Mouse (Mus musculus) MEL (cell line): ENCODE data around the gene Otud7b. TPM values are rescaled to one million over a fixed set of nuclear protein-coding genes. Genes with fewer than 3 reads are reported as not detected.
A peak's percentile ranks its signal among the peaks of the same experiment; 100 is the strongest.

ENCODE experiments used
- DNase-seq: peaks from one replicate; pipeline ENCODE4 v3.0.0; 2011; ENCODE audit warnings: low read depth, low spot score
- H3K27ac ChIP-seq: 2 replicates; pipeline ENCODE4 v1.5.1; 2012; ENCODE audit warnings: low read depth, mild to moderate bottlenecking, control low read depth, low read length, moderate library complexity; ENCODE audit not compliant: control insufficient read depth
- H3K27me3 ChIP-seq, 2 experiments: fragments of 150-350 bp in 1 of 2; sonication (generic) in 1 of 2; 2 replicates each; pipeline ENCODE4 v1.6.1; 2012; ENCODE audit warnings: low read length in 2 of 2, mild to moderate bottlenecking in 2 of 2, improper control_type of control experiment in 1 of 2, moderate library complexity in 1 of 2; ENCODE audit not compliant: insufficient read depth in 2 of 2, control insufficient read depth in 1 of 2
- H3K36me3 ChIP-seq, 2 experiments: 2 replicates each; pipeline ENCODE4 v1.6.1; 2012 to 2014; ENCODE audit warnings: low read length in 2 of 2, improper control_type of control experiment in 1 of 2, inconsistent platforms in 1 of 2, mild to moderate bottlenecking in 1 of 2; ENCODE audit not compliant: insufficient read depth in 2 of 2, control insufficient read depth in 1 of 2
- H3K4me1 ChIP-seq, 2 experiments: fragments of 150-350 bp in 1 of 2; sonication (generic) in 1 of 2; 2 replicates each; pipeline ENCODE4 v1.6.1; 2012; ENCODE audit warnings: low read length in 2 of 2, improper control_type of control experiment in 1 of 2, mild to moderate bottlenecking in 1 of 2; ENCODE audit not compliant: insufficient read depth in 2 of 2, control insufficient read depth in 1 of 2
- H3K4me3 ChIP-seq, 2 experiments: fragments of 150-350 bp in 1 of 2; sonication (generic) in 1 of 2; 2 replicates each; pipeline ENCODE4 v1.5.1; 2012; ENCODE audit warnings: low read depth in 2 of 2, low read length in 2 of 2, mild to moderate bottlenecking in 2 of 2, moderate library complexity in 2 of 2, control low read depth in 1 of 2, improper control_type of control experiment in 1 of 2; ENCODE audit not compliant: control insufficient read depth in 1 of 2, insufficient read depth in 1 of 2
- H3K79me2 ChIP-seq: 2 replicates; pipeline ENCODE4 v1.6.1; 2012; ENCODE audit warnings: mild to moderate bottlenecking, low read length, moderate library complexity; ENCODE audit not compliant: control insufficient read depth, poor library complexity, insufficient read depth
- H3K9ac ChIP-seq: 2 replicates; pipeline ENCODE4 v1.6.1; 2012; ENCODE audit warnings: low read depth, mild to moderate bottlenecking, control low read depth, low read length, moderate library complexity; ENCODE audit not compliant: control insufficient read depth, poor library complexity, severe bottlenecking
- H3K9me3 ChIP-seq: fragments of 150-350 bp; sonication (generic); replicated peaks from 2 replicates; pipeline ENCODE4 v1.6.1; 2012; ENCODE audit warnings: mild to moderate bottlenecking, low read length, improper control_type of control experiment, moderate library complexity; ENCODE audit not compliant: insufficient read depth
- BHLHE40 ChIP-seq: IDR thresholded peaks from 2 replicates; pipeline ENCODE4 v1.6.1; 2012; ENCODE audit warnings: low read depth, mild to moderate bottlenecking, inconsistent platforms, low read length, improper control_type of control experiment, borderline replicate concordance
- CHD1 ChIP-seq: IDR thresholded peaks from 2 replicates; pipeline ENCODE4 v1.6.1; 2012; ENCODE audit warnings: low read depth, mild to moderate bottlenecking, inconsistent platforms, low read length, improper control_type of control experiment
- CHD2 ChIP-seq: IDR thresholded peaks from 2 replicates; pipeline ENCODE4 v1.6.1; 2011; ENCODE audit warnings: low read length, improper control_type of control experiment
- CTCF ChIP-seq, 3 experiments: IDR thresholded peaks in 2 of 3; conservative IDR thresholded peaks in 1 of 3; 2 replicates each; pipeline ENCODE4 v1.5.1; 2011 to 2012; ENCODE audit warnings: low read length in 3 of 3, low read depth in 2 of 3, mild to moderate bottlenecking in 2 of 3, improper control_type of control experiment in 1 of 3, inconsistent platforms in 1 of 3, mixed read lengths in 1 of 3, moderate library complexity in 1 of 3; ENCODE audit not compliant: control insufficient read depth in 1 of 3, insufficient read depth in 1 of 3, poor library complexity in 1 of 3, severe bottlenecking in 1 of 3
- E2F4 ChIP-seq: IDR thresholded peaks from 2 replicates; pipeline ENCODE4 v1.6.1; 2011; ENCODE audit warnings: low read depth, low read length, improper control_type of control experiment, borderline replicate concordance
- ELF1 ChIP-seq: IDR thresholded peaks from 2 replicates; pipeline ENCODE4 v1.6.1; 2014; ENCODE audit warnings: low read depth, mild to moderate bottlenecking, inconsistent platforms, low read length, improper control_type of control experiment, moderate library complexity
- EP300 ChIP-seq, 2 experiments: IDR thresholded peaks; 2 replicates each; pipeline ENCODE4 v1.6.1; 2011; ENCODE audit warnings: improper control_type of control experiment in 2 of 2, low read length in 2 of 2, low read depth in 1 of 2, mild to moderate bottlenecking in 1 of 2
- ETS1 ChIP-seq: IDR thresholded peaks from 2 replicates; pipeline ENCODE4 v1.6.1; 2012; ENCODE audit warnings: low read depth, mild to moderate bottlenecking, inconsistent platforms, low read length, improper control_type of control experiment, moderate library complexity
- GATA1 ChIP-seq: IDR thresholded peaks from 2 replicates; pipeline ENCODE4 v1.6.1; 2011; ENCODE audit warnings: low read depth, low read length, improper control_type of control experiment
- HCFC1 ChIP-seq: IDR thresholded peaks from 2 replicates; pipeline ENCODE4 v1.6.1; 2012; ENCODE audit warnings: low read depth, mild to moderate bottlenecking, inconsistent platforms, low read length, improper control_type of control experiment, moderate library complexity
- JUND ChIP-seq: IDR thresholded peaks from 2 replicates; pipeline ENCODE4 v1.6.1; 2011; ENCODE audit warnings: low read depth, mild to moderate bottlenecking, improper control_type of control experiment, low read length
- KAT2A ChIP-seq: conservative IDR thresholded peaks from 2 replicates; pipeline ENCODE4 v1.6.1; 2012; ENCODE audit warnings: low read depth, low read length, improper control_type of control experiment, inconsistent platforms
- MAFK ChIP-seq: IDR thresholded peaks from 2 replicates; pipeline ENCODE4 v1.6.1; 2011; ENCODE audit warnings: low read depth, mild to moderate bottlenecking, low read length, improper control_type of control experiment, borderline replicate concordance
- MAX ChIP-seq: IDR thresholded peaks from 2 replicates; pipeline ENCODE4 v1.6.1; 2011; ENCODE audit warnings: low read length, improper control_type of control experiment
- MAZ ChIP-seq: IDR thresholded peaks from 2 replicates; pipeline ENCODE4 v1.6.1; 2012; ENCODE audit warnings: low read depth, mild to moderate bottlenecking, inconsistent platforms, low read length, improper control_type of control experiment
- MEF2A ChIP-seq: IDR thresholded peaks from 2 replicates; pipeline ENCODE4 v1.6.1; 2014; ENCODE audit warnings: low read depth, mild to moderate bottlenecking, inconsistent platforms, low read length, improper control_type of control experiment; ENCODE audit not compliant: poor library complexity, insufficient replicate concordance, severe bottlenecking; ENCODE audit errors: extremely low read depth
- MXI1 ChIP-seq: IDR thresholded peaks from 2 replicates; pipeline ENCODE4 v1.6.1; 2011; ENCODE audit warnings: mild to moderate bottlenecking, low read depth, low read length, improper control_type of control experiment
- MYB ChIP-seq: IDR thresholded peaks from 2 replicates; pipeline ENCODE4 v1.6.1; 2011; ENCODE audit warnings: mild to moderate bottlenecking, low read depth, low read length, improper control_type of control experiment
- MYC ChIP-seq: IDR thresholded peaks from 2 replicates; pipeline ENCODE4 v1.6.1; 2011; ENCODE audit warnings: low read depth, mild to moderate bottlenecking, low read length, improper control_type of control experiment, moderate library complexity
- NELFE ChIP-seq: IDR thresholded peaks from 2 replicates; pipeline ENCODE4 v1.6.1; 2011; ENCODE audit warnings: low read depth, low read length, improper control_type of control experiment
- NRF1 ChIP-seq: IDR thresholded peaks from 2 replicates; pipeline ENCODE4 v1.6.1; 2014; ENCODE audit warnings: low read depth, mild to moderate bottlenecking, inconsistent platforms, low read length, improper control_type of control experiment, moderate library complexity; ENCODE audit not compliant: poor library complexity, insufficient read depth, severe bottlenecking
- POLR2A ChIP-seq, 2 experiments: IDR thresholded peaks; 2 replicates each; pipeline ENCODE4 v1.6.1; 2011 to 2012; ENCODE audit warnings: low read length in 2 of 2, mild to moderate bottlenecking in 2 of 2, control low read depth in 1 of 2, improper control_type of control experiment in 1 of 2, low read depth in 1 of 2, moderate library complexity in 1 of 2; ENCODE audit not compliant: control insufficient read depth in 1 of 2, insufficient read depth in 1 of 2, poor library complexity in 1 of 2
- POLR2AphosphoS2 ChIP-seq: IDR thresholded peaks from 2 replicates; pipeline ENCODE4 v1.6.1; 2011; ENCODE audit warnings: low read length, improper control_type of control experiment
- POLR2AphosphoS5 ChIP-seq: IDR thresholded peaks from 2 replicates; pipeline ENCODE4 v1.6.1; 2012; ENCODE audit warnings: low read depth, borderline replicate concordance, mild to moderate bottlenecking, inconsistent platforms, low read length, moderate library complexity, mixed read lengths
- RAD21 ChIP-seq: IDR thresholded peaks from 2 replicates; pipeline ENCODE4 v1.6.1; 2011; ENCODE audit warnings: mild to moderate bottlenecking, low read depth, low read length, improper control_type of control experiment
- RCOR1 ChIP-seq: IDR thresholded peaks from 2 replicates; pipeline ENCODE4 v1.6.1; 2012; ENCODE audit warnings: low read depth, mild to moderate bottlenecking, inconsistent platforms, low read length, improper control_type of control experiment
- SIN3A ChIP-seq: IDR thresholded peaks from 2 replicates; pipeline ENCODE4 v1.6.1; 2012; ENCODE audit warnings: low read length, improper control_type of control experiment, inconsistent platforms
- SMC3 ChIP-seq: IDR thresholded peaks from 2 replicates; pipeline ENCODE4 v1.6.1; 2011; ENCODE audit warnings: low read depth, low read length, improper control_type of control experiment
- TAL1 ChIP-seq: IDR thresholded peaks from 2 replicates; pipeline ENCODE4 v1.6.1; 2012; ENCODE audit warnings: mild to moderate bottlenecking, inconsistent platforms, low read length, moderate library complexity, mixed read lengths
- TBP ChIP-seq: IDR thresholded peaks from 2 replicates; pipeline ENCODE4 v1.8.0; 2011; ENCODE audit warnings: low read depth, low read length, improper control_type of control experiment
- TCF12 ChIP-seq: IDR thresholded peaks from 2 replicates; pipeline ENCODE4 v1.6.1; 2014; ENCODE audit warnings: low read depth, mild to moderate bottlenecking, inconsistent platforms, low read length, improper control_type of control experiment, moderate library complexity
- UBTF ChIP-seq: IDR thresholded peaks from 2 replicates; pipeline ENCODE4 v1.6.1; 2012; ENCODE audit warnings: low read depth, mild to moderate bottlenecking, inconsistent platforms, low read length, improper control_type of control experiment, moderate library complexity, borderline replicate concordance; ENCODE audit not compliant: insufficient read depth
- USF1 ChIP-seq: IDR thresholded peaks from 2 replicates; pipeline ENCODE4 v1.6.1; 2014; ENCODE audit warnings: low read depth, mild to moderate bottlenecking, inconsistent platforms, low read length, improper control_type of control experiment, moderate library complexity
- USF2 ChIP-seq, 2 experiments: IDR thresholded peaks; 2 replicates each; pipeline ENCODE4 v1.6.1; 2011 to 2012; ENCODE audit warnings: improper control_type of control experiment in 2 of 2, low read length in 2 of 2, borderline replicate concordance in 1 of 2, inconsistent platforms in 1 of 2, low read depth in 1 of 2, mild to moderate bottlenecking in 1 of 2; ENCODE audit not compliant: insufficient read depth in 1 of 2
- ZC3H11A ChIP-seq: IDR thresholded peaks from 2 replicates; pipeline ENCODE4 v1.6.1; 2012; ENCODE audit warnings: low read depth, mild to moderate bottlenecking, inconsistent platforms, low read length, improper control_type of control experiment
- ZKSCAN1 ChIP-seq: IDR thresholded peaks from 2 replicates; pipeline ENCODE4 v1.6.1; 2012; ENCODE audit warnings: low read depth, mild to moderate bottlenecking, inconsistent platforms, low read length, improper control_type of control experiment, moderate library complexity
- ZMIZ1 ChIP-seq: IDR thresholded peaks from 2 replicates; pipeline ENCODE4 v1.6.1; 2012; ENCODE audit warnings: low read depth, mild to moderate bottlenecking, inconsistent platforms, low read length, improper control_type of control experiment, moderate library complexity
- ZNF384 ChIP-seq: IDR thresholded peaks from 2 replicates; pipeline ENCODE4 v1.6.1; 2012; ENCODE audit warnings: low read depth, mild to moderate bottlenecking, inconsistent platforms, low read length, improper control_type of control experiment
- polyA plus RNA-seq, 2 experiments: library from polyadenylated mRNA; stranded (reverse) in 1 of 2; unstranded in 1 of 2; fragments of >175 nt in 1 of 2; fragments of >200 nt in 1 of 2; gene quantifications; 2 replicates each; pipeline versions ENCODE4 v1.2.1 to v1.2.4; 2012; ENCODE audit warnings: low replicate concordance in 2 of 2, low read depth in 1 of 2; ENCODE audit not compliant: insufficient read length in 2 of 2, insufficient read depth in 1 of 2, missing spikeins in 1 of 2
- total RNA-seq: library from RNA; depleted of rRNA; stranded (reverse); fragments of 300-350 nt; gene quantifications from 2 replicates; pipeline ENCODE4 v1.2.3, GENCODE M21; 2012

Otud7b gene
- total and polyA plus RNA-seq, 3 experiments, result 17.9 to 25.8 (median 24.4) TPM

GRCm38 (mm10) chr3:96093509-96093908 lies 10.8 kb upstream of the Otud7b start:
- peak overlapping the region; percentile 45 to 47 for H3K4me3 ChIP-seq
- TF ChIP-seq TCF12 (peak; percentile 28; the same call in 1 of the 2 replicates), NRF1 (no peak), ZNF384 (no peak), MEF2A (no peak), ZKSCAN1 (no peak), CHD1 (0 out of 2 replicates have a peak, but pooled peaks have one; percentile 67), BHLHE40 (no peak), NELFE (peak; percentile 22), TBP (no peak), MAX (peak; percentile 6; the same call in 1 of the 2 replicates), GATA1 (peak; percentile 58), MYC (no peak), POLR2AphosphoS2 (no peak), CHD2 (no peak), E2F4 (no peak), SMC3 (no peak), EP300 (IDR thresholded peaks at IDR 0.05; ENCODE audit: low read depth in 1 of 2, low read length in 2 of 2) (peak; percentile 50 to 56), USF2 (IDR thresholded peaks at IDR 0.05; ENCODE audit: borderline replicate concordance in 1 of 2, insufficient read depth in 1 of 2, low read depth in 1 of 2, low read length in 2 of 2) (no peak), ZC3H11A (no peak), MXI1 (peak; percentile 34), CTCF (IDR thresholded peaks at IDR 0.05 in 2 of 3, conservative IDR thresholded peaks at IDR 0.05 in 1 of 3; ENCODE audit: control insufficient read depth in 1 of 3, insufficient read depth in 1 of 3, low read depth in 2 of 3, low read length in 3 of 3, poor library complexity in 1 of 3, severe bottlenecking in 1 of 3) (peak in 2 of 3 experiments; percentile 23 to 44; a peak in 4 of 6 replicates), USF1 (no peak), ETS1 (peak; percentile 20; the same call in 1 of the 2 replicates), RCOR1 (peak; percentile 66; the same call in 1 of the 2 replicates), ELF1 (no peak), HCFC1 (0 out of 2 replicates have a peak, but pooled peaks have one; percentile 20), KAT2A (no peak), RAD21 (no peak), SIN3A (no peak), MYB (no peak), ZMIZ1 (no peak), POLR2AphosphoS5 (no peak), JUND (no peak), MAFK (no peak), MAZ (no peak), POLR2A (IDR thresholded peaks at IDR 0.05; ENCODE audit: control insufficient read depth in 1 of 2, insufficient read depth in 1 of 2, low read depth in 1 of 2, low read length in 2 of 2, poor library complexity in 1 of 2) (no peak), TAL1 (no peak), UBTF (no peak)
- TF ChIP-seq, all 39 proteins: peak for 11
- Histone ChIP-seq H3K36me3 (peaks cover 0 to 9% of the 10 kb centered on the region in 2 experiments; a peak in 2 of 4 replicates), H3K27me3 (no peaks in the 10 kb centered on the region), H3K79me2 (no peaks in the 10 kb centered on the region), H3K27ac (no peak overlapping the region), H3K4me1 (peaks cover 9 to 23% of the 10 kb centered on the region in 2 experiments), H3K9me3 (no peaks in the 10 kb centered on the region), H3K9ac (no peak overlapping the region)
- DNase-seq, result peak; percentile 87
